Mouse (Mus musculus): ENCODE measurements around the gene Gulp1. TPM values are rescaled to one million over a fixed set of nuclear protein-coding genes. Genes with fewer than 3 reads are reported as not detected.

Gulp1 gene
- polyA plus RNA-seq, 1 experiment from 2014 or later = 16.5 TPM

DNA sequence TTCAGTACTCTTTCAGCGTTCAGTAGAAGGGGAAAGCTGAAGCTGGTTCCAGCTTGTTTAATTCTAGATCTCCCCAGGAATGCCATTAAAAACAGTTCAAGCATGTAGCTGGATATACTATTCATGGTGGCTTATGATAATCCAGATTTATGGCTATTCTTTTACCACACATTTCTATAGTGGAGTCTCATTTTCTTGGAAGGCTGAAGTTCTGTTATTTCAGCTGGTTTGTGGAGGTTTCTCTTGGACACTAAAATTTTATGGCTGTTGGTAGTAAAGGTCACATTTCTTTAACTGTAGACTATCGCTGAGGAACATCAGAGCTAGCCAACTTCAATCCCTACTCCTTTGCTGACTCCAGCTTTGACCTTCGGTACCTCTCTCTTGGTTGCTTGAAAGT is 29.1 kb downstream of the Gulp1 start:
- H3K27ac ChIP-seq (ENCODE audit: low read depth) = no peak overlapping the region
- no peak for ATAC-seq (replicated peaks; ENCODE audit: low FRiP score, low TSS enrichment, low read depth)
- no peak overlapping the region for H3K4me2 ChIP-seq (ENCODE audit: low read length)
- H3K9ac ChIP-seq (ENCODE audit: low read length) = no peak overlapping the region
- DNase-seq (ENCODE audit: low spot score) = no peak
- no peaks in the 10 kb centered on the region for H3K36me3 ChIP-seq (ENCODE audit: control insufficient read depth, insufficient read depth, low read length)
- 0 out of 2 replicates have a peak, but pooled peaks cover 3% of the 10 kb centered on the region for H3K4me1 ChIP-seq (replicated peaks; ENCODE audit: control insufficient read depth, insufficient read depth, low read length)
- no peaks in the 10 kb centered on the region for H3K9me3 ChIP-seq (ENCODE audit: control insufficient read depth, low read length)
- H3K27me3 ChIP-seq (replicated peaks; ENCODE audit: control insufficient read depth, insufficient read depth, low read length) = no peaks in the 10 kb centered on the region
- 43% methylated on average over 3 of the region's 3 CpGs for WGBS
- no peak overlapping the region for H3K4me3 ChIP-seq (ENCODE audit: low read depth, low read length)

DNA sequence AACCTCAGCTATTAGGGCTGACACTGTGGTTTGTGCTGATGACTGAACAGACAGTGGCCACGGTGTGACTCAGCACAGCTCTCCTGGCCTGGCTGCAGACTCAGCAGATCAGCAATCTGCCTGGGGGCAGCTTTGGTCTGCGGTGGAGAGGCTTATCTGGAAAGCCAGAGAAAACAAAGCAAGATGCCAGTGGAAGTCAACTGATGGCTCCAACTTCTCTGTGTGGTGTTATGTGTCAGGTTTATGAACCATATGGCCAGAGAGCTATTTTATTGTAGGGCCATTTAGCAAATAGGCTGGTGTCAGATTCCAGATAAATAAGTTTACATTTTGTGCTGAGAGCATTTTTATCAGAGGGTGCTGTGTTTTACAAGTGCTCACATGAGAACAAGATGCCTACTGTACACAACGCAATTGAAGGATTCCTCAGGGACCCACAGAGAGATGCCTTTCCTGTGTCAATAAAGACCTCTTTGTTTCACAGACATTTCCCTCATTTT is 33.6 kb downstream of the Gulp1 start:
- Histone ChIP-seq H3K4me3 (ENCODE audit: low read depth, low read length) (no peak overlapping the region), H3K9me3 (ENCODE audit: control insufficient read depth, low read length) (no peaks in the 10 kb centered on the region), H3K27ac (ENCODE audit: low read depth) (no peak overlapping the region), H3K27me3 (replicated peaks; ENCODE audit: control insufficient read depth, insufficient read depth, low read length) (no peaks in the 10 kb centered on the region), H3K4me1 (replicated peaks; ENCODE audit: control insufficient read depth, insufficient read depth, low read length) (0 out of 2 replicates have a peak, but pooled peaks cover 3% of the 10 kb centered on the region), H3K36me3 (ENCODE audit: control insufficient read depth, insufficient read depth, low read length) (no peaks in the 10 kb centered on the region), H3K4me2 (ENCODE audit: low read length) (no peak overlapping the region), H3K9ac (ENCODE audit: low read length) (no peak overlapping the region)
- WGBS = 7% methylated on average over 3 of the region's 3 CpGs
- DNase-seq (ENCODE audit: low spot score) (no peak), ATAC-seq (replicated peaks; ENCODE audit: low FRiP score, low TSS enrichment, low read depth) (peak; percentile 76)

GRCm38 (mm10) chr1:44591742-44592141 is 40.4 kb downstream of the Gulp1 start:
- Histone ChIP-seq H3K4me2 (ENCODE audit: low read length) (no peak overlapping the region), H3K4me1 (replicated peaks; ENCODE audit: control insufficient read depth, insufficient read depth, low read length) (peaks cover 8% of the 10 kb centered on the region), H3K36me3 (ENCODE audit: control insufficient read depth, insufficient read depth, low read length) (no peaks in the 10 kb centered on the region), H3K4me3 (ENCODE audit: low read depth, low read length) (no peak overlapping the region), H3K27me3 (replicated peaks; ENCODE audit: control insufficient read depth, insufficient read depth, low read length) (no peaks in the 10 kb centered on the region), H3K9ac (ENCODE audit: low read length) (no peak overlapping the region), H3K9me3 (ENCODE audit: control insufficient read depth, low read length) (no peaks in the 10 kb centered on the region), H3K27ac (ENCODE audit: low read depth) (0 out of 2 replicates have a peak overlapping the region, but pooled peaks have one; percentile 38)
- peak; percentile 75; the same call in 1 of the 2 replicates for ATAC-seq (replicated peaks; ENCODE audit: low FRiP score, low TSS enrichment, low read depth)
- WGBS = 24% methylated on average over 3 of the region's 3 CpGs
- peak; percentile 53 for DNase-seq (ENCODE audit: low spot score)

GRCm38 (mm10) chr1:44593109-44593508 is 41.8 kb downstream of the Gulp1 start:
- H3K4me1 ChIP-seq (replicated peaks; ENCODE audit: control insufficient read depth, insufficient read depth, low read length) = peaks cover 8% of the 10 kb centered on the region
- no peak overlapping the region for H3K4me2 ChIP-seq (ENCODE audit: low read length)
- H3K27me3 ChIP-seq (replicated peaks; ENCODE audit: control insufficient read depth, insufficient read depth, low read length) = no peaks in the 10 kb centered on the region
- no peak overlapping the region for H3K9ac ChIP-seq (ENCODE audit: low read length)
- no peak overlapping the region for H3K4me3 ChIP-seq (ENCODE audit: low read depth, low read length)
- DNase-seq (ENCODE audit: low spot score) = no peak
- ATAC-seq (replicated peaks; ENCODE audit: low FRiP score, low TSS enrichment, low read depth) = no peak
- H3K27ac ChIP-seq (ENCODE audit: low read depth) = no peak overlapping the region
- no peaks in the 10 kb centered on the region for H3K36me3 ChIP-seq (ENCODE audit: control insufficient read depth, insufficient read depth, low read length)
- no peaks in the 10 kb centered on the region for H3K9me3 ChIP-seq (ENCODE audit: control insufficient read depth, low read length)
- 76% methylated on average over 1 of the region's 1 CpGs for WGBS

- no peak for DNase-seq (ENCODE audit: low spot score)
- no peaks in the 10 kb centered on the region for H3K9me3 ChIP-seq (ENCODE audit: control insufficient read depth, low read length)
- 91% methylated on average over 2 of the region's 2 CpGs for WGBS
- no peak overlapping the region for H3K4me3 ChIP-seq (ENCODE audit: low read depth, low read length)
- no peaks in the 10 kb centered on the region for H3K36me3 ChIP-seq (ENCODE audit: control insufficient read depth, insufficient read depth, low read length)
- H3K9ac ChIP-seq (ENCODE audit: low read length) = no peak overlapping the region
- no peak overlapping the region for H3K27ac ChIP-seq (ENCODE audit: low read depth)
- H3K27me3 ChIP-seq (replicated peaks; ENCODE audit: control insufficient read depth, insufficient read depth, low read length) = no peaks in the 10 kb centered on the region
- no peak overlapping the region for H3K4me2 ChIP-seq (ENCODE audit: low read length)
- ATAC-seq (replicated peaks; ENCODE audit: low FRiP score, low TSS enrichment, low read depth) = no peak
- no peaks in the 10 kb centered on the region for H3K4me1 ChIP-seq (replicated peaks; ENCODE audit: control insufficient read depth, insufficient read depth, low read length)
These were observed 47.0 kb downstream of the Gulp1 start for GRCm38 (mm10) chr1:44598312-44598711.

DNA sequence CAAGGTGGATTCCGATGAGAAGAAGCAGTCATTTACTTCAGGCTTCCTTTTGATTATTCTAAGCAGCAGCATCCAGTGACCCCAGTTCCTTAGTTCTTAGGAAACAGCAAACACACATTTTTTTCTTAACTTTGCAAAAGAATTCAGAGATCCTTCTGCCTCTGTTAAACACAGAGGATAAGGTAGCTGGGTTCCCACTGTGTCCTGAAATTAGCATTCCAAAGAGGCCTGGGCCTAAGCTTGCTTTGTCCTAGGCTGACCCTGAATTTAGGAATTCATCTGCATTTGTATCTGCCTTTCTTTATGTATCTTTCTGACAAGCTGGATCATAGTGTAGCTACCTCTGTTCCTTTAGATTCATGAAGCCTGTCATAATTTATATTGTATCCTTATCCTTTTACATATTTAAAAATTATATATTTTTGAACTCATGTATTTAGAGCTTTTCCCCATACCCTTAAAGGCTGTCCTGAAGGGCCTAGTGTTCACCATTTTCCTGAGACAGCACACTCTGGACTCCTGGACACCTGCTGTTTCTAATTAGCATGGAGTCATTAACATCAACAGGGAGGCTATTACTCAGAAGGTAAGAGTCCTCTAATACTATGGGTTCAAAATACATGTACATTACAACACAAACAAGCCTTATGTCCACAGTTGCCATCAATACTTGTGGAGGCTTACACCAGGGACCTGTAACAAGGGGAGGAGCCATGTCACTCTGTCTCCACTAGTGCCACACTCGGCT is 62.2 kb downstream of the Gulp1 start:
- 71% methylated on average over 2 of the region's 2 CpGs for WGBS
- Histone ChIP-seq H3K27me3 (replicated peaks; ENCODE audit: control insufficient read depth, insufficient read depth, low read length) (no peaks in the 10 kb centered on the region), H3K36me3 (ENCODE audit: control insufficient read depth, insufficient read depth, low read length) (no peaks in the 10 kb centered on the region), H3K4me1 (replicated peaks; ENCODE audit: control insufficient read depth, insufficient read depth, low read length) (peaks cover 4% of the 10 kb centered on the region; the same call in 1 of the 2 replicates), H3K4me3 (ENCODE audit: low read depth, low read length) (no peak overlapping the region), H3K27ac (ENCODE audit: low read depth) (no peak overlapping the region), H3K9me3 (ENCODE audit: control insufficient read depth, low read length) (no peaks in the 10 kb centered on the region), H3K4me2 (ENCODE audit: low read length) (no peak overlapping the region), H3K9ac (ENCODE audit: low read length) (no peak overlapping the region)
- DNase-seq (ENCODE audit: low spot score) = no peak
- ATAC-seq (replicated peaks; ENCODE audit: low FRiP score, low TSS enrichment, low read depth) = no peak

GRCm38 (mm10) chr1:44618751-44619150 is 67.4 kb downstream of the Gulp1 start:
- ATAC-seq (replicated peaks; ENCODE audit: low FRiP score, low TSS enrichment, low read depth) (no peak), DNase-seq (ENCODE audit: low spot score) (no peak)
- H3K4me3 ChIP-seq (ENCODE audit: low read depth, low read length) = no peak overlapping the region
- peaks cover 7% of the 10 kb centered on the region; the same call in 1 of the 2 replicates for H3K4me1 ChIP-seq (replicated peaks; ENCODE audit: control insufficient read depth, insufficient read depth, low read length)
- 24% methylated on average over 2 of the region's 2 CpGs for WGBS
- H3K9me3 ChIP-seq (ENCODE audit: control insufficient read depth, low read length) = no peaks in the 10 kb centered on the region
- no peak overlapping the region for H3K4me2 ChIP-seq (ENCODE audit: low read length)
- H3K36me3 ChIP-seq (ENCODE audit: control insufficient read depth, insufficient read depth, low read length) = no peaks in the 10 kb centered on the region
- H3K27me3 ChIP-seq (replicated peaks; ENCODE audit: control insufficient read depth, insufficient read depth, low read length) = no peaks in the 10 kb centered on the region
- H3K9ac ChIP-seq (ENCODE audit: low read length) = no peak overlapping the region
- H3K27ac ChIP-seq (ENCODE audit: low read depth) = no peak overlapping the region

DNA sequence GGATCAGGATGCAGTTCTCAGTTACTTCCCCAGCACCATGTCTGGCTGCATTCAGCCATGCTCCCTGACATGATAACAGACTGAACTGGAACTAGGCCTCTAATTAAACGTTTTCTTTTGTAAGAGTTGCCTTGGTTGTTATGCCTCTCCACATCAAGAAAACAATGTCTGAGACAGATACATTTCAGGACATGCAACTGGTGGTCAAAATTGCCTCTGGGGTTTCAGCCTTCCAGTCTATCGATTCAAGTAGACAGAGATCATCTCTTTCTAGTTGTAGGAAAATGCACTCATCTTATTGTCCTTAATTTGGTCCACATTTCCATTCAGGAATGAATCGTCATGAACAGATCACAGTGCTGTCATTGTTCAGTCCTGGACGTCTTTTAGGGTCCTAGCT is 83.2 kb downstream of the Gulp1 start:
- H3K9ac ChIP-seq (ENCODE audit: low read length) = no peak overlapping the region
- no peak overlapping the region for H3K27ac ChIP-seq (ENCODE audit: low read depth)
- DNase-seq (ENCODE audit: low spot score) (no peak), ATAC-seq (replicated peaks; ENCODE audit: low FRiP score, low TSS enrichment, low read depth) (no peak)
- no peaks in the 10 kb centered on the region for H3K4me1 ChIP-seq (replicated peaks; ENCODE audit: control insufficient read depth, insufficient read depth, low read length)
- H3K9me3 ChIP-seq (ENCODE audit: control insufficient read depth, low read length) = no peaks in the 10 kb centered on the region
- no peaks in the 10 kb centered on the region for H3K27me3 ChIP-seq (replicated peaks; ENCODE audit: control insufficient read depth, insufficient read depth, low read length)
- no peak overlapping the region for H3K4me2 ChIP-seq (ENCODE audit: low read length)
- no peak overlapping the region for H3K4me3 ChIP-seq (ENCODE audit: low read depth, low read length)
- H3K36me3 ChIP-seq (ENCODE audit: control insufficient read depth, insufficient read depth, low read length) = no peaks in the 10 kb centered on the region
- WGBS = 56% methylated on average over 4 of the region's 4 CpGs

All from intestine, embryonic 14.5 days (tissue).